Mouse (Mus musculus): Measurements from ENCODE around the gene Pdss2. TPM values are rescaled to one million over a fixed set of nuclear protein-coding genes. Genes with fewer than 3 reads are reported as not detected.
A peak's percentile ranks its signal among the peaks of the same experiment; 100 is the strongest.

Pdss2 gene
- total and polyA plus RNA-seq, 3 experiments, result 2.8 to 10.8 (median 5.9) TPM

DNA sequence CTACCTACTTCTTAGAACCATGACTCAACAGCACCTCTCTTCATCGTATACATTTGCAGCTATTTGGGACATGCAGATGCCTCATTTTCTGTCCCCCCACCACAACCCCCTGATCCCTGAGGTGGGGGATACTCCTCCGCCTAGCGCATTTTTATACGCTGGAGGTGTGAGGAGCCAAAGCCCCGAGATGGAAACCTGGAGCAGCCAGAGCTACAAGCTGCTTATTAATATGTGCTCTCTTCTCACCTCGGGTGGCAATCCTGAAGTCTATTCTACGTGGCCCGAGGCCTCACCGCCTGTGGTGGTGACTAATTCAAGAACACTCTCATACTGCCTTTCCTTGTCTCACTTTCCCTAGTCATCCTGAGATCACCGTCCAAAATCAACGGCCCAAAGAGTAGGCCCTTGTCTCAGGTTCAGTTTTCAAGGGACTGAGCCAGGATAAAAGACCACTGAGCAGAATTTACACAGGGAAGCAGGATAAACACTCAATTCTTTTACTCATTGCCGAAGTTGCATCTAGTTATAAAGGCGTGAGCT, 3.9 kb upstream of the Pdss2 start:
- no peaks in the 10 kb centered on the region for H3K36me3 ChIP-seq (replicated peaks)
- ATAC-seq (ENCODE audit: extremely low read depth, insufficient number of reproducible peaks, low FRiP score, poor library complexity, severe bottlenecking) (no peak), DNase-seq (ENCODE audit: low spot score) (no peak)
- TF ChIP-seq GATA1 (IDR thresholded peaks at IDR 0.05; ENCODE audit: borderline replicate concordance, low read length) (no peak), CTCF (IDR thresholded peaks at IDR 0.05; ENCODE audit: low read depth, low read length) (no peak), GATA2 (IDR thresholded peaks at IDR 0.05; ENCODE audit: borderline replicate concordance, low read depth, low read length) (no peak), POLR2AphosphoS5 (IDR thresholded peaks at IDR 0.05; ENCODE audit: insufficient replicate concordance, low read depth, low read length) (no peak), TAL1 (conservative IDR thresholded peaks at IDR 0.05; ENCODE audit: low read depth, low read length) (no peak)
- H3K4me3 ChIP-seq (ENCODE audit: low read depth, low read length), result no peak overlapping the region
- H3K4me1 ChIP-seq (ENCODE audit: insufficient read depth, low read depth, low read length), result no peaks in the 10 kb centered on the region; the same call in 1 of the 2 replicates
- H3K27me3 ChIP-seq (ENCODE audit: insufficient read depth, low read length), result no peaks in the 10 kb centered on the region
- H3K9me3 ChIP-seq (replicated peaks), result no peaks in the 10 kb centered on the region

DNA sequence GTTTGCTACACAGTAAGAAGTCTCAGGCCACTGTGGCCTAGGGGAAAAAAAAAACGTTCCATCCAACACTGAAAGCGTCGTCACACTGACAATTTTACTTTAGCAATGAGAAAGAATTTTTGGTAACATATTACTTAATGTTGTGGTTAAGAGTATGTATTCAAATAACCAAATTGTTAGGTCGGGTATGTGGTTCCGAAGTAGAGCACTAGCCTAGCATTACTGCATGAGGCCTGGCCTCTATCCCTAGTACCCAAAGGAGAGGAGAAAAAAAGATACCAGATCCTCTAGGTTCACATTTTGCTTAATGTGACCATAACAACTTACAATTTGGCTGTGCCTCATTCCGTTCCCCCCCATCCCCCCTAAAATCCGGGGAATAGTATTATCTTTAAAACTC, 807 bp upstream of the Pdss2 start:
- H3K9me3 ChIP-seq (replicated peaks), result no peaks in the 10 kb centered on the region
- DNase-seq (ENCODE audit: low spot score), result peak; percentile 1
- ATAC-seq (ENCODE audit: extremely low read depth, insufficient number of reproducible peaks, low FRiP score, poor library complexity, severe bottlenecking), result no peak
- H3K27me3 ChIP-seq (ENCODE audit: insufficient read depth, low read length), result no peaks in the 10 kb centered on the region
- no peaks in the 10 kb centered on the region for H3K36me3 ChIP-seq (replicated peaks)
- no peaks in the 10 kb centered on the region; the same call in 1 of the 2 replicates for H3K4me1 ChIP-seq (ENCODE audit: insufficient read depth, low read depth, low read length)
- peak overlapping the region; percentile 82 for H3K4me3 ChIP-seq (ENCODE audit: low read depth, low read length)
- no peak for TF ChIP-seq GATA1 (IDR thresholded peaks at IDR 0.05; ENCODE audit: borderline replicate concordance, low read length)
- no peak for TF ChIP-seq CTCF (IDR thresholded peaks at IDR 0.05; ENCODE audit: low read depth, low read length)
- no peak for TF ChIP-seq GATA2 (IDR thresholded peaks at IDR 0.05; ENCODE audit: borderline replicate concordance, low read depth, low read length)
- TF ChIP-seq TAL1 (conservative IDR thresholded peaks at IDR 0.05; ENCODE audit: low read depth, low read length), result no peak
- TF ChIP-seq POLR2AphosphoS5 (IDR thresholded peaks at IDR 0.05; ENCODE audit: insufficient replicate concordance, low read depth, low read length), result no peak

DNA sequence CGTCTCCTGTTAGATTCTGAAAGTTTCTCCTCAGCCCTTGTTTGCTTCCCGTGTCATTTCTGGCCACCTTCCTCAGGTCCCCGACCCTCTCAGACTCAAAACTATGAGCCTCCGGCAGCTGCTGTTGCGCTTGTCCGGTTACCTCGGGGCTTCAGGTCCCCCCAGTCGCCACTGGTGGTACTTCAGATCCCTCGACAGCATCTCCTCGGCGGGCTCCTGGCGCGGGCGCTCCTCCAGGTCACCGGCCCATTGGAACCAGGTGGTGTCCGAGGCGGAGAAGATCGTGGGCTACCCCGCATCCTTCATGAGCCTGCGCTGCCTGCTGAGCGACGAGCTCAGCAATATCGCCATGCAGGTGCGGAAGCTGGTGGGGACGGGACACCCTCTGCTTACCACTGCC, 373 bp downstream of the Pdss2 start:
- DNase-seq (ENCODE audit: low spot score), result peak; percentile 1
- Histone ChIP-seq H3K4me1 (ENCODE audit: insufficient read depth, low read depth, low read length) (no peaks in the 10 kb centered on the region; the same call in 1 of the 2 replicates), H3K27me3 (ENCODE audit: insufficient read depth, low read length) (no peaks in the 10 kb centered on the region), H3K4me3 (ENCODE audit: low read depth, low read length) (peak overlapping the region; percentile 82), H3K36me3 (replicated peaks) (peaks cover 3% of the 10 kb centered on the region), H3K9me3 (replicated peaks) (no peaks in the 10 kb centered on the region)
- no peak for TF ChIP-seq TAL1 (conservative IDR thresholded peaks at IDR 0.05; ENCODE audit: low read depth, low read length)
- TF ChIP-seq GATA2 (IDR thresholded peaks at IDR 0.05; ENCODE audit: borderline replicate concordance, low read depth, low read length), result no peak
- no peak for TF ChIP-seq POLR2AphosphoS5 (IDR thresholded peaks at IDR 0.05; ENCODE audit: insufficient replicate concordance, low read depth, low read length)
- TF ChIP-seq CTCF (IDR thresholded peaks at IDR 0.05; ENCODE audit: low read depth, low read length), result no peak
- TF ChIP-seq GATA1 (IDR thresholded peaks at IDR 0.05; ENCODE audit: borderline replicate concordance, low read length), result no peak
- ATAC-seq (ENCODE audit: extremely low read depth, insufficient number of reproducible peaks, low FRiP score, poor library complexity, severe bottlenecking), result no peak

- H3K4me3 ChIP-seq (ENCODE audit: low read depth, low read length), result no peak overlapping the region
- no peaks in the 10 kb centered on the region; the same call in 1 of the 2 replicates for H3K4me1 ChIP-seq (ENCODE audit: insufficient read depth, low read depth, low read length)
- no peaks in the 10 kb centered on the region for H3K9me3 ChIP-seq (replicated peaks)
- no peak for ATAC-seq (ENCODE audit: extremely low read depth, insufficient number of reproducible peaks, low FRiP score, poor library complexity, severe bottlenecking)
- no peak for DNase-seq (ENCODE audit: low spot score)
- TF ChIP-seq GATA1 (IDR thresholded peaks at IDR 0.05; ENCODE audit: borderline replicate concordance, low read length) (no peak), POLR2AphosphoS5 (IDR thresholded peaks at IDR 0.05; ENCODE audit: insufficient replicate concordance, low read depth, low read length) (no peak), CTCF (IDR thresholded peaks at IDR 0.05; ENCODE audit: low read depth, low read length) (no peak), GATA2 (IDR thresholded peaks at IDR 0.05; ENCODE audit: borderline replicate concordance, low read depth, low read length) (no peak), TAL1 (conservative IDR thresholded peaks at IDR 0.05; ENCODE audit: low read depth, low read length) (no peak)
- H3K36me3 ChIP-seq (replicated peaks), result peaks cover 10% of the 10 kb centered on the region
- H3K27me3 ChIP-seq (ENCODE audit: insufficient read depth, low read length), result no peaks in the 10 kb centered on the region
Measured at GRCm38 (mm10) chr10:43223391-43223790, 2.1 kb downstream of the Pdss2 start.

- TF ChIP-seq TAL1 (conservative IDR thresholded peaks at IDR 0.05; ENCODE audit: low read depth, low read length) (no peak), GATA1 (IDR thresholded peaks at IDR 0.05; ENCODE audit: borderline replicate concordance, low read length) (no peak), CTCF (IDR thresholded peaks at IDR 0.05; ENCODE audit: low read depth, low read length) (no peak), GATA2 (IDR thresholded peaks at IDR 0.05; ENCODE audit: borderline replicate concordance, low read depth, low read length) (no peak), POLR2AphosphoS5 (IDR thresholded peaks at IDR 0.05; ENCODE audit: insufficient replicate concordance, low read depth, low read length) (no peak)
- Histone ChIP-seq H3K4me1 (ENCODE audit: insufficient read depth, low read depth, low read length) (no peaks in the 10 kb centered on the region; the same call in 1 of the 2 replicates), H3K27me3 (ENCODE audit: insufficient read depth, low read length) (no peaks in the 10 kb centered on the region), H3K36me3 (replicated peaks) (peaks cover 16% of the 10 kb centered on the region), H3K4me3 (ENCODE audit: low read depth, low read length) (no peak overlapping the region), H3K9me3 (replicated peaks) (no peaks in the 10 kb centered on the region)
- ATAC-seq (ENCODE audit: extremely low read depth, insufficient number of reproducible peaks, low FRiP score, poor library complexity, severe bottlenecking) (no peak), DNase-seq (ENCODE audit: low spot score) (no peak)
Measured at GRCm38 (mm10) chr10:43226391-43226790, 5.1 kb downstream of the Pdss2 start.

GRCm38 (mm10) chr10:43229236-43229635, 8.0 kb downstream of the Pdss2 start:
- DNase-seq (ENCODE audit: low spot score), result no peak
- Histone ChIP-seq H3K4me3 (ENCODE audit: low read depth, low read length) (no peak overlapping the region), H3K9me3 (replicated peaks) (no peaks in the 10 kb centered on the region), H3K36me3 (replicated peaks) (peaks cover 23% of the 10 kb centered on the region), H3K4me1 (ENCODE audit: insufficient read depth, low read depth, low read length) (no peaks in the 10 kb centered on the region), H3K27me3 (ENCODE audit: insufficient read depth, low read length) (no peaks in the 10 kb centered on the region)
- no peak for ATAC-seq (ENCODE audit: extremely low read depth, insufficient number of reproducible peaks, low FRiP score, poor library complexity, severe bottlenecking)
- TF ChIP-seq CTCF (IDR thresholded peaks at IDR 0.05; ENCODE audit: low read depth, low read length) (no peak), GATA1 (IDR thresholded peaks at IDR 0.05; ENCODE audit: borderline replicate concordance, low read length) (no peak), GATA2 (IDR thresholded peaks at IDR 0.05; ENCODE audit: borderline replicate concordance, low read depth, low read length) (no peak), POLR2AphosphoS5 (IDR thresholded peaks at IDR 0.05; ENCODE audit: insufficient replicate concordance, low read depth, low read length) (no peak), TAL1 (conservative IDR thresholded peaks at IDR 0.05; ENCODE audit: low read depth, low read length) (no peak)
